In genomic region chr4:104665553-104665952, GRCm38 (mm10) we compare ENCODE assay signal across 8 mouse cellular contexts.
DNase-seq lines count a peak whose midpoint lies in the region; ATAC-seq lines count a peak whose summit lies in the region.

No protein-coding gene starts in this region.

- peak; percentile 19 to 68 for DNase-seq in heart, adult 18-20 months
- DNase-seq in heart, postnatal 25 days (ENCODE audit: low spot score): no peak
- DNase-seq in thymus, postnatal 4 days: peak; percentile 27
- no peak for DNase-seq in thymus, postnatal 0 days (ENCODE audit: low spot score)
- peak; percentile 30 for DNase-seq in embryo, embryonic 11.5 days (ENCODE audit: low read depth, low spot score)
- DNase-seq in kidney, postnatal 10 days: peak; percentile 79
- peak; percentile 56 for DNase-seq in mesoderm, embryonic 11.5 days (ENCODE audit: low read depth, low spot score)

- intact Hi-C loops in heart, postnatal 25 days (cut with DNase I): loop anchor here (5.0 kb wide), 1 partner anchor 227 kb away; no protein-coding TSS in a partner anchor

- ATAC-seq in erythroid progenitor cell, adult 5-6 weeks (replicated peaks; ENCODE audit: low FRiP score, poor library complexity, severe bottlenecking): no peak

Comparison
In these comparisons a context has a peak if more than half of its experiments do, and no peak if none do; other contexts are left out.
1. DNase-seq: peak in heart, adult 18-20 months (2 of 2), thymus, postnatal 4 days (single experiment), embryo, embryonic 11.5 days (single experiment), kidney, postnatal 10 days (single experiment) and mesoderm, embryonic 11.5 days (single experiment); none in heart, postnatal 25 days (single experiment) and thymus, postnatal 0 days (single experiment).